Mouse (Mus musculus) hindbrain, embryonic 13.5 days (tissue): ENCODE measurements at regions not wholly inside any gene's neighbourhood (a gene's known extent, or its start where the extent isn't known, plus 50 kb on each side); places are given as distances from the start of the nearest gene placed in this dataset.

Source experiments
- ATAC-seq: fragments of 200-750 bp; cut with Nextera tagmentation; 2 replicates; pipeline ENCODE4 v1.8.0; 2017; ENCODE audit warnings: moderate TSS enrichment; ENCODE audit not compliant: low FRiP score
- H3K27ac ChIP-seq: fragments of 300-500 bp; sonication (generic); 2 replicates; pipeline ENCODE4 v1.5.1; 2015; ENCODE audit warnings: inconsistent platforms, mild to moderate bottlenecking, moderate library complexity
- H3K27me3 ChIP-seq: fragments of 300-500 bp; sonication (generic); 2 replicates; pipeline ENCODE4 v1.6.1; 2015; ENCODE audit warnings: mild to moderate bottlenecking, inconsistent platforms
- H3K36me3 ChIP-seq: fragments of 300-500 bp; sonication (generic); 2 replicates; pipeline ENCODE4 v1.6.1; 2015; ENCODE audit warnings: mild to moderate bottlenecking, inconsistent platforms
- H3K4me1 ChIP-seq: fragments of 300-500 bp; sonication (generic); replicated peaks from 2 replicates; pipeline ENCODE4 v1.6.1; 2015; ENCODE audit warnings: inconsistent platforms
- H3K4me2 ChIP-seq: fragments of 300-500 bp; sonication (generic); 2 replicates; pipeline ENCODE4 v1.6.1; 2015; ENCODE audit warnings: inconsistent platforms, mild to moderate bottlenecking, moderate library complexity
- H3K4me3 ChIP-seq: fragments of 300-500 bp; sonication (generic); 2 replicates; pipeline ENCODE4 v1.5.1; 2015; ENCODE audit warnings: mild to moderate bottlenecking, inconsistent platforms
- H3K9ac ChIP-seq: fragments of 300-500 bp; sonication (generic); 2 replicates; pipeline ENCODE4 v1.6.1; 2015; ENCODE audit warnings: mild to moderate bottlenecking, inconsistent platforms
- H3K9me3 ChIP-seq: fragments of 300-500 bp; sonication (generic); 2 replicates; pipeline ENCODE4 v1.6.1; 2016; ENCODE audit warnings: inconsistent platforms
- WGBS: fragments of 180-500 bp; shearing (Covaris S2); methylation state at CpG from one replicate; pipeline ENCODE4 v1.1.7; 2015; 5-methylcytosine and 5-hydroxymethylcytosine counted together

GRCm38 (mm10) chr12:99629606-99630005, 66.2 kb upstream of the Foxn3 start:
- Histone ChIP-seq H3K27ac (no peak overlapping the region), H3K4me2 (no peak overlapping the region), H3K4me1 (peaks cover 17% of the 10 kb centered on the region), H3K4me3 (no peak overlapping the region), H3K36me3 (no peaks in the 10 kb centered on the region), H3K9ac (no peak overlapping the region), H3K9me3 (no peaks in the 10 kb centered on the region), H3K27me3 (peaks cover 5% of the 10 kb centered on the region; the same call in 1 of the 2 replicates)
- no peak for ATAC-seq
- 95% methylated on average over 4 of the region's 4 CpGs for WGBS

GRCm38 (mm10) chr12:99628421-99628820, 65.0 kb upstream of the Foxn3 start:
- H3K27ac ChIP-seq, result peak overlapping the region; percentile 88
- 51% methylated on average over 3 of the region's 3 CpGs for WGBS
- peaks cover 5% of the 10 kb centered on the region; the same call in 1 of the 2 replicates for H3K27me3 ChIP-seq
- ATAC-seq, result peak; percentile 26; the same call in 1 of the 2 replicates
- peak overlapping the region; percentile 65 for H3K4me3 ChIP-seq
- H3K9me3 ChIP-seq, result no peaks in the 10 kb centered on the region
- peaks cover 17% of the 10 kb centered on the region for H3K4me1 ChIP-seq
- no peaks in the 10 kb centered on the region for H3K36me3 ChIP-seq
- H3K4me2 ChIP-seq, result peak overlapping the region; percentile 70
- no peak overlapping the region for H3K9ac ChIP-seq

- Histone ChIP-seq H3K36me3 (no peaks in the 10 kb centered on the region), H3K4me2 (peak overlapping the region; percentile 70), H3K27me3 (peaks cover 5% of the 10 kb centered on the region; the same call in 1 of the 2 replicates), H3K4me1 (peaks cover 17% of the 10 kb centered on the region), H3K27ac (peak overlapping the region; percentile 88), H3K4me3 (peak overlapping the region; percentile 65), H3K9ac (peak overlapping the region; percentile 74), H3K9me3 (no peaks in the 10 kb centered on the region)
- under 1% methylated on average over 19 of the region's 30 CpGs for WGBS
- peak; percentile 94 for ATAC-seq
Observed at GRCm38 (mm10) chr12:99627898-99628231, 64.5 kb upstream of the Foxn3 start.

GRCm38 (mm10) chr12:99627201-99627897, 64.0 kb upstream of the Foxn3 start:
- peaks cover 5% of the 10 kb centered on the region; the same call in 1 of the 2 replicates for H3K27me3 ChIP-seq
- no peaks in the 10 kb centered on the region for H3K36me3 ChIP-seq
- WGBS, result under 1% methylated on average over 40 of the region's 40 CpGs
- H3K4me3 ChIP-seq, result peak overlapping the region; percentile 65
- H3K4me2 ChIP-seq, result peak overlapping the region; percentile 70
- H3K9ac ChIP-seq, result peak overlapping the region; percentile 74
- H3K9me3 ChIP-seq, result no peaks in the 10 kb centered on the region
- peak overlapping the region; percentile 88 for H3K27ac ChIP-seq
- ATAC-seq, result peak; percentile 87; the same call in 1 of the 2 replicates
- H3K4me1 ChIP-seq, result peaks cover 17% of the 10 kb centered on the region

- no peak for ATAC-seq
- Histone ChIP-seq H3K36me3 (no peaks in the 10 kb centered on the region), H3K27me3 (peaks cover 5% of the 10 kb centered on the region; the same call in 1 of the 2 replicates), H3K4me3 (no peak overlapping the region), H3K4me1 (peaks cover 17% of the 10 kb centered on the region), H3K9ac (no peak overlapping the region), H3K27ac (no peak overlapping the region), H3K4me2 (no peak overlapping the region), H3K9me3 (no peaks in the 10 kb centered on the region)
- WGBS, result 87% methylated on average over 4 of the region's 4 CpGs
Observed at GRCm38 (mm10) chr12:99626147-99626546, 62.8 kb upstream of the Foxn3 start.

- WGBS, result 93% methylated on average over 9 of the region's 9 CpGs
- ATAC-seq, result no peak
- H3K27me3 ChIP-seq, result peaks cover 4% of the 10 kb centered on the region; the same call in 1 of the 2 replicates
Observed at GRCm38 (mm10) chr12:99625094-99625493, 61.7 kb upstream of the Foxn3 start.

GRCm38 (mm10) chr12:99622238-99622637, 58.9 kb upstream of the Foxn3 start:
- no peaks in the 10 kb centered on the region for H3K36me3 ChIP-seq
- no peak overlapping the region for H3K9ac ChIP-seq
- H3K4me2 ChIP-seq, result no peak overlapping the region
- H3K27me3 ChIP-seq, result no peaks in the 10 kb centered on the region
- no peak overlapping the region for H3K27ac ChIP-seq
- 88% methylated on average over 2 of the region's 2 CpGs for WGBS
- no peak overlapping the region for H3K4me3 ChIP-seq
- no peaks in the 10 kb centered on the region for H3K9me3 ChIP-seq
- no peak for ATAC-seq
- peaks cover 7% of the 10 kb centered on the region for H3K4me1 ChIP-seq

More at GRCm38 (mm10) chr12:99625094-99625493, 61.7 kb upstream of the Foxn3 start:
- no peak overlapping the region for H3K4me2 ChIP-seq
- H3K9ac ChIP-seq, result no peak overlapping the region
- no peaks in the 10 kb centered on the region for H3K36me3 ChIP-seq
- H3K4me1 ChIP-seq, result peaks cover 17% of the 10 kb centered on the region
- no peak overlapping the region for H3K27ac ChIP-seq
- no peaks in the 10 kb centered on the region for H3K9me3 ChIP-seq
- H3K4me3 ChIP-seq, result no peak overlapping the region

- Histone ChIP-seq H3K4me3 (no peak overlapping the region), H3K4me1 (0 out of 2 replicates have a peak, but pooled peaks cover 3% of the 10 kb centered on the region), H3K4me2 (no peak overlapping the region), H3K27ac (no peak overlapping the region), H3K36me3 (no peaks in the 10 kb centered on the region), H3K9ac (no peak overlapping the region), H3K27me3 (no peaks in the 10 kb centered on the region), H3K9me3 (no peaks in the 10 kb centered on the region)
- ATAC-seq, result no peak
- WGBS, result 64% methylated on average over 14 of the region's 14 CpGs
Observed at GRCm38 (mm10) chr12:99617241-99617804, 53.9 kb upstream of the Foxn3 start.

GRCm38 (mm10) chr12:99614420-99614819, 51.0 kb upstream of the Foxn3 start:
- H3K4me1 ChIP-seq, result 0 out of 2 replicates have a peak, but pooled peaks cover 3% of the 10 kb centered on the region
- no peak overlapping the region for H3K4me2 ChIP-seq
- no peaks in the 10 kb centered on the region for H3K9me3 ChIP-seq
- H3K27me3 ChIP-seq, result no peaks in the 10 kb centered on the region
- no peak overlapping the region for H3K27ac ChIP-seq
- 75% methylated on average over 6 of the region's 6 CpGs for WGBS
- H3K9ac ChIP-seq, result no peak overlapping the region
- no peaks in the 10 kb centered on the region for H3K36me3 ChIP-seq
- no peak for ATAC-seq
- no peak overlapping the region for H3K4me3 ChIP-seq
